Mouse (Mus musculus) bone marrow, adult 2 months (tissue): ENCODE data around the gene S100a11.

Source experiments
- CTCF ChIP-seq: fragments of 200-500 bp; IDR thresholded peaks from 2 replicates; pipeline ENCODE4 v1.5.1; 2011; ENCODE audit warnings: low read length, control low read depth; ENCODE audit not compliant: control insufficient read depth, insufficient read depth
- POLR2A ChIP-seq: fragments of 200-500 bp; IDR thresholded peaks from 2 replicates; pipeline ENCODE4 v1.6.1; 2011; ENCODE audit warnings: low read depth, mild to moderate bottlenecking, control low read depth, low read length, borderline replicate concordance; ENCODE audit not compliant: control insufficient read depth

DNA sequence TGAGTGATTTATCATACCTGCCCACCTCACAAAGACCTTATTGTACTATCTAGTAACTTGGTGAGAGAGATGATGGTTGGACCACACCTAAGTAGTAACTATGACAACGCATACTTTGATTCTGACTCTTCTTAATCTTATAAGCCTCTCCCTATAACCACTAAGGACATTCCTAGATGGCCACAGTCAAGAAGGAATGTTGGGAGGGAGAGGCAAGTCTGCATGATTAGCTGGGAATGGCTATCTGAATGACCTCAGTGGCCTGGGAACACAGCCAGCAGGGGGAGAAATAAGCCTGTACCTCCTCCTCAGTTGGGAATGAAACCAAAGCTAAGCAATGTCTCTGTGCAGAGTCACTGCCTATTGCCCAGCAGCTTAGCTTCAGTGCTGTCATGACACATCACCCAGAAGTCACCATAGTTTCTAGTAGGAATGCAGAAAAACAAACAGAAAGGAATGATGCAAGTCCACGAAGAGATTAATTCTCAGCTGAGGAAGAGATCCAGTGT, 16.8 kb downstream of the S100a11 start:
- no peak for TF ChIP-seq POLR2A
- no peak for TF ChIP-seq CTCF
